Comparison of ENCODE assay signal across 24 mouse cellular contexts in genomic region chr15:60333573-60334306, GRCm38 (mm10).
DNase-seq lines count a peak whose midpoint lies in the region; ATAC-seq lines count a peak whose summit lies in the region.
"Had no signal": no experiment of that assay in that cellular context is flagged by ENCODE, and none has a peak within 500 bp of the region (broad histone marks: within the 10 kb centered on the region; RNA-seq: fewer than 3 reads in every experiment).

No protein-coding gene starts in this region.

- no peak overlapping the region for H3K27ac ChIP-seq in neural tube, embryonic 11.5 days (ENCODE audit: low read depth, low read length)
- H3K27ac ChIP-seq: embryonic facial prominence, embryonic 12.5 days; embryonic facial prominence, embryonic 15.5 days; forebrain, embryonic 15.5 days; heart, embryonic 15.5 days; hindbrain, embryonic 10.5 days; hindbrain, embryonic 14.5 days had no signal

- no peak overlapping the region for H3K9ac ChIP-seq in neural tube, embryonic 11.5 days (ENCODE audit: low read length)
- H3K9ac ChIP-seq: embryonic facial prominence, embryonic 12.5 days; embryonic facial prominence, embryonic 15.5 days; forebrain, embryonic 15.5 days; heart, embryonic 12.5 days; heart, embryonic 15.5 days; hindbrain, embryonic 14.5 days had no signal

- H3K9me3 ChIP-seq in neural tube, embryonic 11.5 days (ENCODE audit: control insufficient read depth, low read length): no peaks in the 10 kb centered on the region
- H3K9me3 ChIP-seq: embryonic facial prominence, embryonic 12.5 days; embryonic facial prominence, embryonic 15.5 days; forebrain, embryonic 15.5 days; heart, embryonic 12.5 days; heart, embryonic 15.5 days; hindbrain, embryonic 10.5 days had no signal

- no peak overlapping the region for H3K4me3 ChIP-seq in neural tube, embryonic 11.5 days (ENCODE audit: low read depth, low read length)
- H3K4me3 ChIP-seq: embryonic facial prominence, embryonic 12.5 days; embryonic facial prominence, embryonic 15.5 days; forebrain, embryonic 15.5 days; heart, embryonic 12.5 days; heart, embryonic 15.5 days; hindbrain, embryonic 10.5 days had no signal

- ATAC-seq in neural tube, embryonic 11.5 days (ENCODE audit: insufficient read depth, low FRiP score, low TSS enrichment): peak; percentile 90
- ATAC-seq: activated CD4-positive, CD25-positive, alpha-beta regulatory T cell, adult 4 months; forebrain, embryonic 15.5 days had no signal

- WGBS in neural tube, embryonic 11.5 days: 41% methylated on average over 5 of the region's 5 CpGs

- H3K36me3 ChIP-seq in neural tube, embryonic 11.5 days (ENCODE audit: control insufficient read depth, insufficient read depth, low read length): no peaks in the 10 kb centered on the region
- H3K36me3 ChIP-seq: embryonic facial prominence, embryonic 12.5 days; embryonic facial prominence, embryonic 15.5 days; forebrain, embryonic 15.5 days; heart, embryonic 12.5 days; heart, embryonic 15.5 days; hindbrain, embryonic 10.5 days had no signal

- peak; percentile 32 for DNase-seq in embryo, embryonic 10 days (ENCODE audit: low spot score)
- no peak for DNase-seq in embryo, embryonic 9.5 days (ENCODE audit: extremely low spot score)
- DNase-seq in neural tube, embryonic 11.5 days (ENCODE audit: low spot score): peak; percentile 11
- DNase-seq in neural tube, embryonic 10.5 days (ENCODE audit: extremely low spot score, low spot score): no peak
- peak; percentile 39 for DNase-seq in mesoderm, embryonic 11.5 days (ENCODE audit: low read depth, low spot score)
- DNase-seq in right cerebral cortex, adult 2 months (ENCODE audit: low spot score in 2 of 2): no peak
- DNase-seq in kidney, postnatal 10 days: no peak
- DNase-seq: adrenal gland, adult 8-10 months; adrenal gland, postnatal 25 days; cerebellum, adult 18-20 months; cerebellum, adult 9-10 months; cerebellum, postnatal 14 days; gastrocnemius, postnatal 25 days; heart, adult 18-20 months; heart, postnatal 10 days; heart, postnatal 36 days had no signal

- 0 out of 2 replicates have a peak, but pooled peaks cover 5% of the 10 kb centered on the region for H3K27me3 ChIP-seq in neural tube, embryonic 11.5 days (ENCODE audit: control insufficient read depth, insufficient read depth, low read length)
- H3K27me3 ChIP-seq: embryonic facial prominence, embryonic 12.5 days; embryonic facial prominence, embryonic 15.5 days; forebrain, embryonic 15.5 days; heart, embryonic 12.5 days; heart, embryonic 15.5 days had no signal

- no peaks in the 10 kb centered on the region for H3K4me1 ChIP-seq in neural tube, embryonic 11.5 days (ENCODE audit: control insufficient read depth, insufficient read depth, low read length)
- H3K4me1 ChIP-seq: embryonic facial prominence, embryonic 12.5 days; embryonic facial prominence, embryonic 15.5 days; forebrain, embryonic 15.5 days; heart, embryonic 12.5 days; heart, embryonic 15.5 days had no signal

- H3K4me2 ChIP-seq in neural tube, embryonic 11.5 days (ENCODE audit: low read depth): no peak overlapping the region
- H3K4me2 ChIP-seq: embryonic facial prominence, embryonic 12.5 days; embryonic facial prominence, embryonic 15.5 days; forebrain, embryonic 15.5 days; heart, embryonic 12.5 days; heart, embryonic 15.5 days; hindbrain, embryonic 14.5 days had no signal

Comparison
In these comparisons a context has a peak if more than half of its experiments do, and no peak if none do; other contexts are left out.
1. DNase-seq: peak in embryo, embryonic 10 days (single experiment), neural tube, embryonic 11.5 days (single experiment) and mesoderm, embryonic 11.5 days (single experiment); none in embryo, embryonic 9.5 days (single experiment), neural tube, embryonic 10.5 days (single experiment), right cerebral cortex, adult 2 months (0 of 2) and kidney, postnatal 10 days (single experiment).